Mouse (Mus musculus) kidney, adult 2 months (tissue): Measurements from ENCODE around the gene Prss38. TPM values are rescaled to one million over a fixed set of nuclear protein-coding genes. Genes with fewer than 3 reads are reported as not detected.

ENCODE experiments used
- DNase-seq: peaks from one replicate; pipeline ENCODE4 v3.0.0; 2021
- H3K27ac ChIP-seq: fragments of 200-500 bp; 2 replicates; pipeline ENCODE4 v1.5.1; 2012; ENCODE audit warnings: low read depth, low read length, control low read depth, inconsistent platforms; ENCODE audit not compliant: insufficient read depth
- H3K27me3 ChIP-seq: fragments of 200-500 bp; replicated peaks from 2 replicates; pipeline ENCODE4 v1.6.1; 2012; ENCODE audit warnings: mild to moderate bottlenecking, moderate library complexity, low read length, inconsistent platforms; ENCODE audit not compliant: control insufficient read depth, insufficient read depth
- H3K36me3 ChIP-seq: fragments of 200-500 bp; 2 replicates; pipeline ENCODE4 v1.6.1; 2012; ENCODE audit warnings: mild to moderate bottlenecking, moderate library complexity, low read length, inconsistent platforms; ENCODE audit not compliant: control insufficient read depth, insufficient read depth
- H3K4me1 ChIP-seq: fragments of 200-500 bp; 2 replicates; pipeline ENCODE4 v1.6.1; 2011; ENCODE audit warnings: low read length; ENCODE audit not compliant: control insufficient read depth, insufficient read depth
- H3K4me3 ChIP-seq: fragments of 200-500 bp; 2 replicates; pipeline ENCODE4 v1.5.1; 2011; ENCODE audit warnings: mild to moderate bottlenecking, low read depth, low read length, control low read depth; ENCODE audit not compliant: insufficient read depth
- CTCF ChIP-seq: fragments of 200-500 bp; conservative IDR thresholded peaks from 2 replicates; pipeline ENCODE4 v1.5.1; 2011; ENCODE audit warnings: low read depth, mild to moderate bottlenecking, control low read depth, low read length, moderate library complexity, mixed read lengths; ENCODE audit not compliant: insufficient read depth, insufficient read length
- POLR2A ChIP-seq: fragments of 200-500 bp; IDR thresholded peaks from one replicate; pipeline ENCODE4 v1.6.1; 2011; ENCODE audit warnings: low read depth, low read length, control low read depth
- WGBS: fragments of 180-500 bp; shearing (Covaris S2); methylation state at CpG from one replicate; pipeline ENCODE4 v1.1.7; 2018; 5-methylcytosine and 5-hydroxymethylcytosine counted together
- polyA plus RNA-seq: library from polyadenylated mRNA; depleted of rRNA; stranded (reverse); fragments of >200 nt; gene quantifications from 2 replicates; pipeline ENCODE4 v1.2.3, GENCODE M21; 2012

The Prss38 gene
- polyA plus RNA-seq, 1 experiment: not detected

- TF ChIP-seq POLR2A: no peak
- no peaks in the 10 kb centered on the region for H3K27me3 ChIP-seq
- whole genome bisulfite sequencing: 42% methylated on average over 6 of the region's 6 CpGs
- no peak overlapping the region for H3K4me3 ChIP-seq
- H3K27ac ChIP-seq: no peak overlapping the region
- DNase-seq: no peak
- no peaks in the 10 kb centered on the region for H3K36me3 ChIP-seq
- H3K4me1 ChIP-seq: no peaks in the 10 kb centered on the region
Measured at GRCm38 (mm10) chr11:59392300-59392699, 16.8 kb upstream of the Prss38 start.

GRCm38 (mm10) chr11:59390470-59390869 is 15.0 kb upstream of the Prss38 start:
- 67% methylated on average over 9 of the region's 9 CpGs for WGBS
- no peak overlapping the region for H3K4me3 ChIP-seq
- no peak overlapping the region for H3K27ac ChIP-seq
- no peaks in the 10 kb centered on the region for H3K4me1 ChIP-seq
- TF ChIP-seq CTCF: no peak
- TF ChIP-seq POLR2A: no peak
- DNase-seq: no peak
- no peaks in the 10 kb centered on the region for H3K27me3 ChIP-seq
- H3K36me3 ChIP-seq: no peaks in the 10 kb centered on the region

GRCm38 (mm10) chr11:59389617-59390016 is 14.2 kb upstream of the Prss38 start:
- Histone ChIP-seq H3K36me3 (no peaks in the 10 kb centered on the region), H3K4me3 (no peak overlapping the region), H3K27ac (no peak overlapping the region), H3K27me3 (no peaks in the 10 kb centered on the region), H3K4me1 (peaks cover 2% of the 10 kb centered on the region; the same call in 1 of the 2 replicates)
- 67% methylated on average over 4 of the region's 4 CpGs for WGBS
- TF ChIP-seq CTCF (no peak), POLR2A (no peak)
- DNase-seq: no peak

DNA sequence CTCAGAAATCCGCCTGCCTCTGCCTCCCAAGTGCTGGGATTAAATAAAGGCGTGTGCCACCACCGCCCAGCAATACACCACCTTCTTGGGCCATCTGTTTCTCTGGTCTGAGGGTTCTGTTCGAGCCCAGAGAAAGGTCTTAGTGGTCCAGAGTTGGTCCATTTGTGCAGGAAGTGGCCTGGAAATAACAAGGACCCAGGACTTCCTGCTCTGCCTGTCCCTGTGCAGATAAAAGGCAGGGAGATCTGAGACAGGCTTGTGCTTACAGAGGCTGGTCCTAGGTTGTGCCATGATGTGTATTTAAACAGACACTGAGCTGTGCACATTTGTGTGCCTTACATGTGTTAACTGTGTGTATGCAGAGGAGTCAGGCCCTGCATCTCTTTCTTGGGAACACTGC is 13.3 kb upstream of the Prss38 start:
- 86% methylated on average over 4 of the region's 4 CpGs for WGBS
- no peak for DNase-seq
- Histone ChIP-seq H3K27ac (no peak overlapping the region), H3K36me3 (no peaks in the 10 kb centered on the region), H3K27me3 (no peaks in the 10 kb centered on the region), H3K4me3 (no peak overlapping the region), H3K4me1 (peaks cover 5% of the 10 kb centered on the region; the same call in 1 of the 2 replicates)
- TF ChIP-seq CTCF: no peak
- TF ChIP-seq POLR2A: no peak

- H3K36me3 ChIP-seq: no peaks in the 10 kb centered on the region
- no peak for DNase-seq
- no peak overlapping the region for H3K4me3 ChIP-seq
- no peak overlapping the region for H3K27ac ChIP-seq
- no peaks in the 10 kb centered on the region for H3K27me3 ChIP-seq
- no peak for TF ChIP-seq POLR2A
- no peak for TF ChIP-seq CTCF
- 70% methylated on average over 4 of the region's 4 CpGs for WGBS
- H3K4me1 ChIP-seq: peaks cover 5% of the 10 kb centered on the region; the same call in 1 of the 2 replicates
Measured at GRCm38 (mm10) chr11:59387471-59387870, 12.0 kb upstream of the Prss38 start.

DNA sequence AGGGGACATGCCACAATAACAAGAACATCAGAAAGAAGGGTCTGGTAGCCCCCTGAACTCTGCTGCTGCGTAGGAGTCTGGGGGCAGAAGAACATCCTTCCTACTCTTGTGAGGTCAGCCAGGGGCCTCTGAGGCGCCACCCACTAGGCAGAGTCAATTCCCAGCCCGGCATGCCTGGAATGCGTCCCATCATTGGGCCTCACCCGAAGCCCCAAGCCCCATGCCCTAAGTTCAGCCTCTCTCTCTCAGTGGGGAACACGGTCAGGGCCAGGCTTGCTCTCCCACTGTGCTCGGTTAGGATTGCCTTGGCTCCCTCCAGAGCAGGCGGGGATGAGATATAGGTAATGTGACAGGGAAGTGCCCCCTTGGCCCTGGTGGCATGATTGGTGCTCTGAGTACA is 9.7 kb upstream of the Prss38 start:
- WGBS: 34% methylated on average over 8 of the region's 8 CpGs

GRCm38 (mm10) chr11:59384441-59384959 is 9.0 kb upstream of the Prss38 start:
- Histone ChIP-seq H3K27me3 (no peaks in the 10 kb centered on the region), H3K4me3 (no peak overlapping the region), H3K27ac (no peak overlapping the region), H3K4me1 (peaks cover 5% of the 10 kb centered on the region; the same call in 1 of the 2 replicates), H3K36me3 (no peaks in the 10 kb centered on the region)
- WGBS: 27% methylated on average over 7 of the region's 7 CpGs
- peak; percentile 76 for DNase-seq
- TF ChIP-seq POLR2A: no peak
- TF ChIP-seq CTCF: no peak

More for the DNA sequence above, 9.7 kb upstream of the Prss38 start:
- Histone ChIP-seq H3K4me3 (no peak overlapping the region), H3K27ac (no peak overlapping the region), H3K4me1 (peaks cover 5% of the 10 kb centered on the region; the same call in 1 of the 2 replicates), H3K27me3 (no peaks in the 10 kb centered on the region), H3K36me3 (no peaks in the 10 kb centered on the region)
- TF ChIP-seq POLR2A: no peak
- TF ChIP-seq CTCF: no peak
- no peak for DNase-seq

DNA sequence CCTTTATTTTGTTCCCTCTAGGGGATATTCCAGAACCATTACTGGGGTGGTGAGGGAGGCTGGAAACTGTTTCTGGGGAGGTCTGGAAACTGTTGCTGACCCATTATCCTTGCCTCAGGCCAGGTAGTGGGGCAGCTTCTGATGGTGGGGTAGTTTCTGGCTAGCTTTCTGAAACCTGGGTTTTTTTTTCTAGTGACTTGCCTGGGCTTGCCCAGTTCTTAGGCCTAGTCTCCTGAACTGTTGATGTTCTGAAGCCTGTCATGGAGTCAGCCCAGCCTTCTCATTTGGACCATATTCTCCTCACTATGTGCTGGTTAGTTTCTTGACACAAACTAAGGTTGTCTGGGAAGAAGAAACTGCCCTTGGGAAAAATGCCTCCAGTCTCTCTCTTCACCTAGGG is 4.1 kb upstream of the Prss38 start:
- Histone ChIP-seq H3K4me3 (no peak overlapping the region), H3K27me3 (no peaks in the 10 kb centered on the region), H3K36me3 (no peaks in the 10 kb centered on the region), H3K27ac (no peak overlapping the region), H3K4me1 (peaks cover 3% of the 10 kb centered on the region; the same call in 1 of the 2 replicates)
- no peak for DNase-seq
- no peak for TF ChIP-seq CTCF
- TF ChIP-seq POLR2A: no peak
